Mouse (Mus musculus) kidney, adult 2 months (tissue): Measurements from ENCODE around the gene Higd2a. TPM values are rescaled to one million over a fixed set of nuclear protein-coding genes. Genes with fewer than 3 reads are reported as not detected.

Experiments
- DNase-seq: peaks from one replicate; pipeline ENCODE4 v3.0.0; 2021
- H3K27ac ChIP-seq: fragments of 200-500 bp; 2 replicates; pipeline ENCODE4 v1.5.1; 2012; ENCODE audit warnings: low read depth, low read length, control low read depth, inconsistent platforms; ENCODE audit not compliant: insufficient read depth
- H3K27me3 ChIP-seq: fragments of 200-500 bp; replicated peaks from 2 replicates; pipeline ENCODE4 v1.6.1; 2012; ENCODE audit warnings: mild to moderate bottlenecking, moderate library complexity, low read length, inconsistent platforms; ENCODE audit not compliant: control insufficient read depth, insufficient read depth
- H3K36me3 ChIP-seq: fragments of 200-500 bp; 2 replicates; pipeline ENCODE4 v1.6.1; 2012; ENCODE audit warnings: mild to moderate bottlenecking, moderate library complexity, low read length, inconsistent platforms; ENCODE audit not compliant: control insufficient read depth, insufficient read depth
- H3K4me1 ChIP-seq: fragments of 200-500 bp; 2 replicates; pipeline ENCODE4 v1.6.1; 2011; ENCODE audit warnings: low read length; ENCODE audit not compliant: control insufficient read depth, insufficient read depth
- H3K4me3 ChIP-seq: fragments of 200-500 bp; 2 replicates; pipeline ENCODE4 v1.5.1; 2011; ENCODE audit warnings: mild to moderate bottlenecking, low read depth, low read length, control low read depth; ENCODE audit not compliant: insufficient read depth
- CTCF ChIP-seq: fragments of 200-500 bp; conservative IDR thresholded peaks from 2 replicates; pipeline ENCODE4 v1.5.1; 2011; ENCODE audit warnings: low read depth, mild to moderate bottlenecking, control low read depth, low read length, moderate library complexity, mixed read lengths; ENCODE audit not compliant: insufficient read depth, insufficient read length
- POLR2A ChIP-seq: fragments of 200-500 bp; IDR thresholded peaks from one replicate; pipeline ENCODE4 v1.6.1; 2011; ENCODE audit warnings: low read depth, low read length, control low read depth
- WGBS: fragments of 180-500 bp; shearing (Covaris S2); methylation state at CpG from one replicate; pipeline ENCODE4 v1.1.7; 2018; 5-methylcytosine and 5-hydroxymethylcytosine counted together
- polyA plus RNA-seq: library from polyadenylated mRNA; depleted of rRNA; stranded (reverse); fragments of >200 nt; gene quantifications from 2 replicates; pipeline ENCODE4 v1.2.3, GENCODE M21; 2012; rRNA removed

The Higd2a gene
- polyA plus RNA-seq, 1 experiment = 419 TPM

DNA sequence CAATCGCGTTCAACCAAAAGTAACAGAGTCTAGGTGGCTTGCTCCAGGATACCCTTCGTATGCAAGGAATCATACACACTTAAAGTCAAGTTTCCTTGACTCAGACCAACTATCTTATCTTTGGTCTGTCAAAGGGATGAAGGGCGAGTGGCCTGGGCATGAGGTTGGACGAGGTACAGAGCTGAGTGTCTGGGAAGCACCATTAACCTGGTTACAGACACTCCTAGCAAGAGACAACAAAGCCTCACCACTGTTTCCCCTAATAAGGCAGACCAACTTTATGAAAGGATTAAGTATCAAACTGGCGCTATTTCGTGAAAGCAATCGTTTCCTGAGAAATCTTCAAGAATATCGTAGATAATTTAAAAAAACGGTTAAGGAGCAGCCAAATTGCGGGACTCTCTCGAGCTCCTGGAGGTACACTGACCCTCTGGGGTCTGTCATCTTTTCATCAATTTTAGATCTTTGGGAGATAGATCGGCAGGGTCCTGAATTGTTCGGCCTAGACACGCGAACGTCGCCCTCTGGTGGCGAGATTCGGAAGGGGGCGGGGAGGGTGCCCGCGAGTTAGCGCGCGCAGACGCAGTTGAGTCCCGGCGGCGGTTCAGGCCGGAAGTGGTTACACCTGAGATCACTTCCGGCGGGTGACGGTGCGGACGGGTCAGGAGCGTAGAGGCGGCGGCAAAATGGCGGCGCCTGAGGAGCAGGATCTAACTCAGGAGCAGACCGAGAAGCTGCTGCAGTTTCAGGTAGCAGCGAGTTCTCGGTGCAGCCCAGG is 31.3 kb downstream of the Higd2a start, which contains the start of gene Faf2:
Gene Faf2 (plus strand): TSS at position 630 of the 778 bp plus-strand sequence.
- TF ChIP-seq POLR2A (peak; percentile 65), CTCF (peak; percentile 89)
- H3K36me3 ChIP-seq = no peaks in the 10 kb centered on the region
- H3K27me3 ChIP-seq = no peaks in the 10 kb centered on the region
- H3K4me1 ChIP-seq = peaks cover 3% of the 10 kb centered on the region; the same call in 1 of the 2 replicates
- peak within 1 kb of the TSS; percentile 93 for H3K4me3 ChIP-seq
- H3K27ac ChIP-seq = peak within 1 kb of the TSS; percentile 85
- DNase-seq = peak; percentile 99
- 10% methylated on average over 44 of the region's 44 CpGs for WGBS

DNA sequence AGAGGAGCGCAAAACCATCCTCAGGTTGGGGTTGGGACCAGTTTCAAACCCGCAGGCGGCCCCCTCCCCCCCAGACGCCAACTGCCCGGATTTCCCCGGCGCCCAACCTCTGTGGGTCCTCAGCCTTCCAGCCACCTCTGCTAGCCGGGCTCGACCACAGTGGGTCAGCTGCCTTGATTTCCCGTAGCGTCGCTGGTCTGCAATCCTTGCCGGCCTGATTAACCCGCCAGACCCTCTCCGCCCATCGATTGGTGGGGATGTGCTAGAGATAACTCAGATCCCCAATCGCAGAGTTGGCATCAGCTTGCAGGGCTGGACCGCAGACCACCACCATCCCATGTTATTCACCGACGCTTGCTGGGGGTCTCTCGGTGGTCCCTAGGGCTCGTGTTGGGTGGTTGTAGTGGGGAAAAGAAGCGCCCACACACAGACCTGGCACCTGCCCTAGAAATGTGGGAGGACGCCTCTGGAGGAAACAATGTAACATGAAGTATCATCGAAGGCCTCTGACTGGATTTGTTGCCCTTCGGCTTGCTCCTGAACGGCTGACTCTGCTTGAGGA is 32.0 kb downstream of the Higd2a start:
- H3K27ac ChIP-seq = peak overlapping the region; percentile 85
- no peak for DNase-seq
- no peaks in the 10 kb centered on the region for H3K27me3 ChIP-seq
- peak overlapping the region; percentile 93 for H3K4me3 ChIP-seq
- no peak for TF ChIP-seq POLR2A
- no peak for TF ChIP-seq CTCF
- no peaks in the 10 kb centered on the region for H3K36me3 ChIP-seq
- H3K4me1 ChIP-seq = peaks cover 5% of the 10 kb centered on the region; the same call in 1 of the 2 replicates
- under 1% methylated on average over 27 of the region's 27 CpGs for WGBS

DNA sequence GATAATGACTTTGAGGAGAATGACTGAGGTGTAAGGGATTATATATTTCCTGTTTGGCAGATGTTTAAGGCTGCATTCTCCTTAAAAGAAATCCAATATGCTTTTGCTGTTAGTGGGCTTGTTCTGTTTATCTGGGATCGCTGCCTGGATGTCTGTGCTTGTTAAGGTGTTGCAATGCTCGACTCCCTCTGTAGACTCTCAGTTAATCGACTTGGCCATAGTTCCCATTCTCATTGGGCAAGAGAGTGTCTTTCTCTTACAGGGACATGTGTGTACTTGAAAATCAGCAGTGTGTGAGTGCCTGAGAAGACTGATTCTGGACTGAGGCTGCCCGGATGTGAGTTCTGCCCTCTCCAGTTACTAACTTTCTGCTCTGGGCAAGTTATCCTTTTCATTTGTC is 39.1 kb downstream of the Higd2a start:
- H3K4me3 ChIP-seq = no peak overlapping the region
- no peak for TF ChIP-seq POLR2A
- TF ChIP-seq CTCF = no peak
- DNase-seq = peak; percentile 23
- no peaks in the 10 kb centered on the region for H3K36me3 ChIP-seq
- no peaks in the 10 kb centered on the region for H3K27me3 ChIP-seq
- H3K27ac ChIP-seq = no peak overlapping the region
- peaks cover 9% of the 10 kb centered on the region; the same call in 1 of the 2 replicates for H3K4me1 ChIP-seq
- WGBS = 48% methylated on average over 4 of the region's 4 CpGs

DNA sequence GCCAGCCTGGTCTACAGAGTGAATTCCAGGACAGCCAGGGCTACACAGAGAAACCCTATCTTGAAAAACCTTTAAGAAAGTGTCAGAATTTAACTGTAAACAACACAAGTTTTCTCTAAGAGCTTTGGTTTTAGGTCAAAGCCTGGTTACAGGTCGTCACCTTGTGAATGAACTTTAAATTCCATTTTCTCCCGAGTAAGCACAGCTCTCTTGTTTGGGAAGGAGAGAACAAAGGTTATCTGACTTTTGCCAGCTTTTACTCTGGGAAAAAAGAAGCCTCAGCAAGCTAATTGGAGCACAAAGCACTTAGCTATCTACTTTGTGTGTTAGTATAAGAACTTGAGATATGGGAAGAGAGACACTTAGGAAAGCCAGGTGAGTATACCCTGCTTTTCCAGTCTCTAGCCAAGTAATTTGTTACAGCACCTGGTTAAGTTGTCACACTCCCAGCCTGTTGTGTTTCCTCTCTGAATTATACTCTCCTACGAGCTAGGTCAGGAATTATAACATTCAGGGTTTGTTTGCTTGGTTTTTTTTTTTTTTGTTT is 42.8 kb downstream of the Higd2a start:
- Histone ChIP-seq H3K4me1 (peaks cover 7% of the 10 kb centered on the region; the same call in 1 of the 2 replicates), H3K4me3 (no peak overlapping the region), H3K27me3 (no peaks in the 10 kb centered on the region), H3K27ac (peak overlapping the region; percentile 74), H3K36me3 (no peaks in the 10 kb centered on the region; the same call in 1 of the 2 replicates)
- DNase-seq = peak; percentile 78
- 25% methylated on average over 3 of the region's 3 CpGs for WGBS
- TF ChIP-seq POLR2A (no peak), CTCF (no peak)

DNA sequence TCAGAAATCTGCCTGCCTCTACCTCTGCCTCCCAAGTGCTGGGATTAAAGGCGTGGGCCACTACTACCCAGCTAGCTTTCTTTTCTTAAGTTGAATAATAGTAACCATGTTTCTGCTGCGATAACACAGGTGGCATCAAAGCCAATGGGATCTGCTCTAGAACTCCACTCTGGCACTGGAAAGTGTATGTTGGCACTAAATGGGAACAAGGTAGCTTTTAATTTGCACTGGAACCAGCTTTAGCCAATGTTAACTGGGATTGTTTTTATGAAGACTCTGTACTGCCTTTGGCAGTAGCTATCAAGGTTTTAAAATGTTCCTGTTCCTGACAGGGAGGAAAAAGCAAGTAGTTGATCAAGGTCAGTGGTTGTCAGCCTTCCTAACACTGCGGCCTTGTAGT is 45.0 kb downstream of the Higd2a start:
- Histone ChIP-seq H3K4me1 (peaks cover 5% of the 10 kb centered on the region; the same call in 1 of the 2 replicates), H3K27me3 (no peaks in the 10 kb centered on the region), H3K27ac (no peak overlapping the region), H3K36me3 (peaks cover 2% of the 10 kb centered on the region), H3K4me3 (no peak overlapping the region)
- TF ChIP-seq CTCF = no peak
- no peak for TF ChIP-seq POLR2A
- peak; percentile 31 for DNase-seq
- WGBS = 85% methylated on average over 3 of the region's 3 CpGs

Other genes with a start within 250 kb of the Higd2a start
- 11.8 and 15.5 TPM in 2 replicates for gene Cplx2, start 218.9 kb upstream of the Higd2a start, polyA plus RNA-seq
- 20.3 and 28.2 TPM in 2 replicates for gene Thoc3, start 121.4 kb upstream of the Higd2a start, polyA plus RNA-seq
- 7.5 and 9.1 TPM in 2 replicates for gene Simc1, start 86.4 kb upstream of the Higd2a start, polyA plus RNA-seq
- 701 and 716 TPM in 2 replicates for gene 4833439L19Rik, start 24.8 kb upstream of the Higd2a start, polyA plus RNA-seq
- 20.1 and 23.3 TPM in 2 replicates for gene Arl10, start 15.2 kb upstream of the Higd2a start, polyA plus RNA-seq
- gene Nop16, start 117 bp upstream of the Higd2a start, polyA plus RNA-seq = 13.7 and 19.0 TPM in 2 replicates
- gene Cltb, start 21.1 kb downstream of the Higd2a start, polyA plus RNA-seq = 102 and 119 TPM in 2 replicates
- 26.3 and 27.9 TPM in 2 replicates for gene Faf2, start 31.6 kb downstream of the Higd2a start, polyA plus RNA-seq
- gene Rnf44, start 103.7 kb downstream of the Higd2a start, polyA plus RNA-seq = 191 and 192 TPM in 2 replicates
- gene Cdhr2, start 111.3 kb downstream of the Higd2a start, polyA plus RNA-seq = 31.3 and 37.9 TPM in 2 replicates
- 0.03 and 0.04 TPM in 2 replicates for gene Gprin1, start 159.7 kb downstream of the Higd2a start, polyA plus RNA-seq
- gene Sncb, start 176.4 kb downstream of the Higd2a start, polyA plus RNA-seq = 0.15 and 0.41 TPM in 2 replicates
- not detected in 2 replicates for gene Eif4e1b, start 193.8 kb downstream of the Higd2a start, polyA plus RNA-seq
- gene Tspan17, start 199.2 kb downstream of the Higd2a start, polyA plus RNA-seq = 10.0 and 12.6 TPM in 2 replicates